Mouse (Mus musculus) liver, postnatal 0 days (tissue): ENCODE measurements around the gene Mthfs.

Experiments
- CTCF ChIP-seq: sonication (generic); IDR thresholded peaks from 2 replicates; pipeline ENCODE4 v1.5.1; 2016; ENCODE audit warnings: antibody characterized with exemption, low read depth
- EP300 ChIP-seq: IDR thresholded peaks from 2 replicates; pipeline ENCODE4 v1.6.1; 2016; ENCODE audit warnings: antibody characterized with exemption, low read depth, mild to moderate bottlenecking

DNA sequence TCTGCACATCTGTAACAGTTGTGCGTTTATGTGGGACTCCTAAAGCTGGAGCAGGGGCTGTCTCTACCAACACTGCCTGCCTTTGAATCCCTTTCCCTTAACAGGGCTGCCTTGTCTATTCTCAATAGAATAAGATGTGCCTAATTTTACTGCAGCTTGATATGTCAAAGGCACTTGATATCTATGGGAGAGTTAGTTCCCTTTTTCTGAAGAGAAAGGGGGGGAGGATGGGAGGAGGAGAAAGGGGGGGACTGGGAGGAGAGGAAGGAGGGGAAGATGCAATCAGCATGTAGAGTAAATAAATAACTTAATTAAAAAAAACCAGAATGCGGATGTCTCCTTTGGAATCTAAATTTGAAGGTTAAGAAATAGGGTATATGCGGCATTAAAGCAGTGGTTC, 82.9 kb downstream of the Mthfs start:
- TF ChIP-seq EP300 (no peak), CTCF (no peak)
